Mouse (Mus musculus) lung, postnatal 0 days (tissue): ENCODE measurements at regions not wholly inside any gene's neighbourhood (a gene's known extent, or its start where the extent isn't known, plus 50 kb on each side); places are given as distances from the start of the nearest gene placed in this dataset.

ENCODE experiments used
- CTCF ChIP-seq: IDR thresholded peaks from 2 replicates; pipeline ENCODE4 v1.5.1; 2016; ENCODE audit warnings: antibody characterized with exemption, mild to moderate bottlenecking
- EP300 ChIP-seq: IDR thresholded peaks from 2 replicates; pipeline ENCODE4 v1.6.1; 2016; ENCODE audit warnings: antibody characterized with exemption, mild to moderate bottlenecking, control low read depth

- no peak for TF ChIP-seq CTCF
- TF ChIP-seq EP300, result no peak
Measured at GRCm38 (mm10) chr14:74201710-74202109, 438.9 kb upstream of the Htr2a start.
